Mouse (Mus musculus) kidney, adult 2 months (tissue): ENCODE measurements around the gene Crocc. TPM values are rescaled to one million over a fixed set of nuclear protein-coding genes. Genes with fewer than 3 reads are reported as not detected.

Source experiments
- DNase-seq: peaks from one replicate; pipeline ENCODE4 v3.0.0; 2021
- H3K27ac ChIP-seq: fragments of 200-500 bp; 2 replicates; pipeline ENCODE4 v1.5.1; 2012; ENCODE audit warnings: low read depth, low read length, control low read depth, inconsistent platforms; ENCODE audit not compliant: insufficient read depth
- H3K27me3 ChIP-seq: fragments of 200-500 bp; replicated peaks from 2 replicates; pipeline ENCODE4 v1.6.1; 2012; ENCODE audit warnings: mild to moderate bottlenecking, moderate library complexity, low read length, inconsistent platforms; ENCODE audit not compliant: control insufficient read depth, insufficient read depth
- H3K36me3 ChIP-seq: fragments of 200-500 bp; 2 replicates; pipeline ENCODE4 v1.6.1; 2012; ENCODE audit warnings: mild to moderate bottlenecking, moderate library complexity, low read length, inconsistent platforms; ENCODE audit not compliant: control insufficient read depth, insufficient read depth
- H3K4me1 ChIP-seq: fragments of 200-500 bp; 2 replicates; pipeline ENCODE4 v1.6.1; 2011; ENCODE audit warnings: low read length; ENCODE audit not compliant: control insufficient read depth, insufficient read depth
- H3K4me3 ChIP-seq: fragments of 200-500 bp; 2 replicates; pipeline ENCODE4 v1.5.1; 2011; ENCODE audit warnings: mild to moderate bottlenecking, low read depth, low read length, control low read depth; ENCODE audit not compliant: insufficient read depth
- CTCF ChIP-seq: fragments of 200-500 bp; conservative IDR thresholded peaks from 2 replicates; pipeline ENCODE4 v1.5.1; 2011; ENCODE audit warnings: low read depth, mild to moderate bottlenecking, control low read depth, low read length, moderate library complexity, mixed read lengths; ENCODE audit not compliant: insufficient read depth, insufficient read length
- POLR2A ChIP-seq: fragments of 200-500 bp; IDR thresholded peaks from one replicate; pipeline ENCODE4 v1.6.1; 2011; ENCODE audit warnings: low read depth, low read length, control low read depth
- WGBS: fragments of 180-500 bp; shearing (Covaris S2); methylation state at CpG from one replicate; pipeline ENCODE4 v1.1.7; 2018; 5-methylcytosine and 5-hydroxymethylcytosine counted together
- polyA plus RNA-seq: library from polyadenylated mRNA; depleted of rRNA; stranded (reverse); fragments of >200 nt; gene quantifications from 2 replicates; pipeline ENCODE4 v1.2.3, GENCODE M21; 2012

The Crocc gene
- polyA plus RNA-seq, 1 experiment = 34.7 TPM

DNA sequence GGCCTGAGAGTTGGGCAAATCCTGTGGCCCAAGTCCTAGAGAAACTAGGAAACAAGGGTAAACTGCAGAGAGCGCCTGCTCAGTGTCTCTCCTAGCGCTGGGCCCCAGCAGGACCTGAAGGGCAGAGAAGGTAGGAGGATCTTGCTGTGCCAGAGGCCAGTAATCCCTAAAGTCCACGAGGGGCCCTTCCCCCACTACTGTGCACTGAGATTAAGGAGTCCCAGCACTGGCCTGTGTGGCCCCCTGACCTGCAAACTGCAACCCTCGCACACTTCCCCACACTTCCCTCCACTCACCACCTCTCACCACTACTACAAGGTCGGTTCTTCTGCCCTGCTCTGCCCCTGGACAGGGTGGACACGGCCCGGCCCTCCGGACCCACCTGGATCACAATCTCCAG, 7.2 kb downstream of the Crocc start:
- peaks cover 7% of the 10 kb centered on the region; the same call in 1 of the 2 replicates for H3K4me1 ChIP-seq
- H3K4me3 ChIP-seq = peak overlapping the region; percentile 48
- H3K27ac ChIP-seq = peak overlapping the region; percentile 88
- WGBS = 30% methylated on average over 8 of the region's 8 CpGs
- H3K36me3 ChIP-seq = no peaks in the 10 kb centered on the region
- TF ChIP-seq POLR2A = no peak
- DNase-seq = peak; percentile 78
- no peaks in the 10 kb centered on the region for H3K27me3 ChIP-seq

DNA sequence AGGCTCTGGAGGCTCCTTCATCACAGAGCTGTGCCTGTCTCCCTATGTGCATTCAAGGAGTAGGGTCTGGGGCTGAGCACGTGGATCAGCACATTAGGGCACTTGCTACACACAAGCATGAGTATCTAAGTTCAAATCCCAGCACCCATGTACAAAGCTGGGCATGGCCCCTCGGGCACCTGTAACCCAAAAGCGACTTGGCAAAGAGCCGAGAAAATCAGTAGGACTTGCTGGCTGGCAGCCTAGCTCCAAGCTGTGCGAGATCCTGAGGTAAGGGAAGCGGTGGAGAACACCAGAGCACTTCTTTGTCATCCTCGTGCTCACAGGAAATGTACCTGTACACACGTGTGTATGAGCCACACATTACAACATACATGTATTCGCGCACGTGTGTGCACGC, 7.9 kb downstream of the Crocc start:
- Histone ChIP-seq H3K27ac (peak overlapping the region; percentile 88), H3K27me3 (no peaks in the 10 kb centered on the region), H3K36me3 (no peaks in the 10 kb centered on the region), H3K4me3 (peak overlapping the region; percentile 48), H3K4me1 (peaks cover 7% of the 10 kb centered on the region; the same call in 1 of the 2 replicates)
- TF ChIP-seq CTCF (no peak), POLR2A (no peak)
- 50% methylated on average over 12 of the region's 12 CpGs for WGBS
- peak; percentile 59 for DNase-seq

DNA sequence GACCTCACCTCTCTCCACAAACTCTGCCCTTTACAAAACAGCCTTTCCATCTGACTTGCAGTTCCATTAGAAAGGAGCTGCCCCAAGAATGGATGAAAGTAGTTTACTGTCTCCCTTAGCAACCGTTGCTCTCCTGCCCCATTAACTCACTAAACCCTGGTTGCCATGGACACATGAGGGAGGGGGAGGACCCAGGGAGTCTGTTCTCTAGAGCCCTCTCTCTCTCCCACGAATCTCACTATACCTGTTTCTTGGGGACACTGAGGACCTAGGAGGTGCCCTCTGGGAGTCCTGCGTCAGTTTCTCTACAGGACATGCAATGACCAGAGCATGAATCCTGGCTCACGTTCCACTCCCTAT, 10.9 kb downstream of the Crocc start:
- no peak overlapping the region for H3K27ac ChIP-seq
- no peaks in the 10 kb centered on the region for H3K27me3 ChIP-seq
- no peak overlapping the region for H3K4me3 ChIP-seq
- TF ChIP-seq POLR2A = no peak
- no peak for TF ChIP-seq CTCF
- H3K4me1 ChIP-seq = peaks cover 10% of the 10 kb centered on the region; the same call in 1 of the 2 replicates
- H3K36me3 ChIP-seq = no peaks in the 10 kb centered on the region
- WGBS = 42% methylated on average over 4 of the region's 4 CpGs
- DNase-seq = peak; percentile 62

DNA sequence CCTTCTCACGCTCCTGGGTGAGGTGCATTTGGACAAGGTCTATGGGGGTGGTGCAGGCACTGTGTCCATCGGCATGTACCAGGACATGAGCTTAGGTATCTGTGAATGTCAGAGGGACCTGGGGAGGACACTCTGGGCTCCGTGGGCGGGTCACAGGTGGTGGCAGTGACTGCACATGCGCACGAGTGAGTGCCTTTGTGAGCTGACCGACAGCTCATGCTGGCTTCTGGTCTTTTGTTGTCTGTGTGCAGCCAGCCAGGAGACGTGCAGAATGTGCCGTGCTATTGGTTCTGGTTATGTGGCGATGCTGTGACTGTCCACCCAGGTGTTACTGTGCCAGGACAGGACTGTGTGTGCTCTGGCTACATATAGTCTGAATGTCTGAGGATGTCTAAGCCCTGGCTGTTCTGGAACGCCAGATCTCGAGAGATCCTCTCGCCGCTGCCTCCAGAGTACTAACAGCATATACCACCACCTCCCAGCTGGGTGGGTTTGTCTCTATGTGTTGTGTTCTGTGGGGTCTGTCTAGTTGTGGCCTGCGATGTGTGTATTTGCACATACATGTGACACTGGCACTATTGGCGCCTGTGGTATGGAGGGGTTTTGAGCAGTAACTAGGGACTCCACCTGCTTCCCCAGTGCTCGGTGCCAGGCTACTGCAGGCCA, 11.4 kb downstream of the Crocc start:
- WGBS = 76% methylated on average over 17 of the region's 17 CpGs
- H3K4me1 ChIP-seq = peaks cover 5% of the 10 kb centered on the region; the same call in 1 of the 2 replicates
- H3K36me3 ChIP-seq = no peaks in the 10 kb centered on the region
- TF ChIP-seq POLR2A (no peak), CTCF (no peak)
- H3K27me3 ChIP-seq = no peaks in the 10 kb centered on the region
- no peak overlapping the region for H3K4me3 ChIP-seq
- H3K27ac ChIP-seq = no peak overlapping the region
- DNase-seq = no peak

DNA sequence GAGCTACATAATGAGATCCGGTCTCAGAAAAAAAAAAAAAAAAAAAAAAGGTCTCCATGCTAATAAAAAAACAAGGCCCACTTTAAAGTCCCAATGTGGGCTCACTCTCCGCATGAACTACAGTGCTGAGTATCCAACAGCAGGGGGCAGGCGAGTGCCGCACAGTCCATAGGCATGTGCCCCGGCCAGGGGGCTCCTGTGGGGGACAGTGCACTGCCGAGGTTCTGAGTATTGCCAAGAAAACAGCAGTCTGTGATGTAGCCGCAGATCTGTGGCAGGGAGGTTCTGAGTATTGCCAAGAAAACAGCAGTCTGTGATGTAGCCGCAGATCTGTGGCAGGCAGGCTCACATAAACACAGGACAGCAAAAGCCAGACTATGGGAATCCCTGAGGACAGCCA, 15.5 kb downstream of the Crocc start:
- peak; percentile 52 for DNase-seq
- TF ChIP-seq POLR2A (no peak), CTCF (peak; percentile 75)
- Histone ChIP-seq H3K36me3 (no peaks in the 10 kb centered on the region), H3K27me3 (no peaks in the 10 kb centered on the region), H3K4me1 (0 out of 2 replicates have a peak, but pooled peaks cover 3% of the 10 kb centered on the region), H3K4me3 (no peak overlapping the region), H3K27ac (no peak overlapping the region)
- 17% methylated on average over 8 of the region's 8 CpGs for WGBS

DNA sequence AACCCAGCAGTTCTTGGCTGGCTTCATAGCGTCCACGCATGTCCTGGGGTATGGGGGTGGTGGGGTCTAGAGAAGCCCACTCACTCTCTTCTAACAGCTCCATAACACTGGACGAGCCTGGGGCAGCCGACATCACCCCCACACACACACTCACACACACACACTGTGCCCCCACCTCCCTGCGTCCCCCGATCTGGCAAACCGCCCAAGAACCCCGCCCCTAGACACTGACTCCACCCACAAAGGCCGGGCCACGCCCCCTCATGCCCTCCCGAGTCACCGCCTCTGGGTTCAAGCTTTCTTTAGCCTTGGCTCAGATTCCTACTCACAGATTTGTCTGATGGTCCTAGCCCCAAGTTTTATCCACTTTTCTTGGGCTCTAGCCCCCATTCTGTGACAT, 19.2 kb downstream of the Crocc start:
- Histone ChIP-seq H3K4me3 (no peak overlapping the region), H3K36me3 (peaks cover 2% of the 10 kb centered on the region; the same call in 1 of the 2 replicates), H3K27ac (no peak overlapping the region), H3K4me1 (no peaks in the 10 kb centered on the region), H3K27me3 (no peaks in the 10 kb centered on the region)
- 56% methylated on average over 12 of the region's 12 CpGs for WGBS
- TF ChIP-seq CTCF (no peak), POLR2A (no peak)
- DNase-seq = no peak

DNA sequence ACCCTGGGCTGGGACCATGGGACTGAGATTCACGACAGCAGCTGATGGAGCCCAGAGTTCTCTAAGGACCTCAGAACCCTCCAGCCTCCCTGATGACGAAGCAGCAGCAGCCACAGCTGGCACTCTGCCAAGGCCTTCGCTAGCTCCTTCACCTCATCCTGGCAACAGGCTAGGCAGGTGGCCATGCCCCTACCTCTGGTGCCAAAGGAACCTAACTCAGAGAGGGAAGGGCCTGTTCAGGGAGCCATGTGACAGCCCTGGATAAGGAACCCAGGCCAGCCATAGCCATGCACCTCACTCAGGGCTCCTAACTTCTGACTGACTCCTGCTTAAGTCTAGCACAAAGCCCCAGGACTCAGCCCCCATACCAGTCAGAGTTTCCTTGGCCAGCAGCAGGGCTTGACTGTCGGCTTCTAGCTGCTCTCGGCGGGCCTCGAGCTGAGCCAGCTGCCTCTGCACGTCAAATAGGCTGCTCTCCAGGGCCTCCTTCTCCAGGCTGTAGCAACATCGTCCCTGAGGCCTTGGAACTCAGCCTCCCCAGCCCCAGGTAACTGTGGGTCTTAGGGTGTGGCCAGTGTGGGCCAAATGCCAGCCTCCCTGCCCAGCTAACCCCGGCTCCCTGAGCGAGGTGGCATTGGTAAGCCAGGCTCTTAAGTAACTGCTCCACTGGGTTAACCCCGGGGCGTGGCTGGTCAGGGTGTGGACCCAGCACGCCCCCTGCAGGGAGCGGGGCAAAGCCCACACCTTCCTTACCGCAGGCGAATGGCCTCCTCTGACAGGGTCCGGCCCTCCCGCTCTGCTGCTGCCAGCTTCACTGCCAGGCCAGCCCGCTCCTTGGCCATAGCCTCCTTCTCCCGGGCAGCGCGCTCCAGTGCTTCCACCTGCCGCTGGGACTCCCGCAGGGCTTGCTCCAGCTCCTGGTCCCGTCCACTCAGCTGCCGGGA, 26.5 kb downstream of the Crocc start:
- WGBS = 39% methylated on average over 27 of the region's 27 CpGs
- no peak overlapping the region for H3K4me3 ChIP-seq
- H3K4me1 ChIP-seq = peaks cover 3% of the 10 kb centered on the region; the same call in 1 of the 2 replicates
- TF ChIP-seq POLR2A = no peak
- no peak; the same call in 1 of the 2 replicates for TF ChIP-seq CTCF
- peaks cover 2% of the 10 kb centered on the region; the same call in 1 of the 2 replicates for H3K36me3 ChIP-seq
- H3K27ac ChIP-seq = peak overlapping the region; percentile 21; the same call in 1 of the 2 replicates
- no peaks in the 10 kb centered on the region for H3K27me3 ChIP-seq
- peak; percentile 83 for DNase-seq
